Mouse (Mus musculus) embryonic facial prominence, embryonic 15.5 days (tissue): ENCODE data around the gene Vac14. TPM values are rescaled to one million over a fixed set of nuclear protein-coding genes. Genes with fewer than 3 reads are reported as not detected.

Experiments used
- ATAC-seq: fragments of 200-750 bp; cut with Nextera tagmentation; 2 replicates; pipeline ENCODE4 v1.8.0; 2017; ENCODE audit warnings: low read depth, moderate TSS enrichment; ENCODE audit not compliant: insufficient number of reproducible peaks, low FRiP score, low TSS enrichment
- H3K27ac ChIP-seq: fragments of 300-500 bp; sonication (generic); replicated peaks from 2 replicates; pipeline ENCODE4 v1.5.1; 2015; ENCODE audit warnings: mild to moderate bottlenecking, inconsistent platforms
- H3K27me3 ChIP-seq: fragments of 300-500 bp; sonication (generic); 2 replicates; pipeline ENCODE4 v1.6.1; 2015; ENCODE audit warnings: inconsistent platforms
- H3K36me3 ChIP-seq: fragments of 300-500 bp; sonication (generic); 2 replicates; pipeline ENCODE4 v1.6.1; 2015; ENCODE audit warnings: mild to moderate bottlenecking, inconsistent platforms
- H3K4me1 ChIP-seq: fragments of 300-500 bp; sonication (generic); 2 replicates; pipeline ENCODE4 v1.6.1; 2015; ENCODE audit warnings: inconsistent platforms
- H3K4me2 ChIP-seq: fragments of 300-500 bp; sonication (generic); replicated peaks from 2 replicates; pipeline ENCODE4 v1.6.1; 2015; ENCODE audit warnings: mild to moderate bottlenecking, inconsistent platforms
- H3K4me3 ChIP-seq: fragments of 300-500 bp; sonication (generic); replicated peaks from 2 replicates; pipeline ENCODE4 v1.5.1; 2015; ENCODE audit warnings: mild to moderate bottlenecking, inconsistent platforms
- H3K9ac ChIP-seq: fragments of 300-500 bp; sonication (generic); 2 replicates; pipeline ENCODE4 v1.6.1; 2015; ENCODE audit warnings: inconsistent platforms
- H3K9me3 ChIP-seq: fragments of 300-500 bp; sonication (generic); replicated peaks from 2 replicates; pipeline ENCODE4 v1.6.1; 2016; ENCODE audit warnings: inconsistent platforms
- WGBS: fragments of 180-500 bp; shearing (Covaris S2); methylation state at CpG from one replicate; pipeline ENCODE4 v1.1.7; 2015; 5-methylcytosine and 5-hydroxymethylcytosine counted together
- polyA plus RNA-seq: library from polyadenylated mRNA; unstranded; fragments of >200 nt; fragmentation: Nextera tagmentation; extraction: Ambion mirVana; gene quantifications from 2 replicates; pipeline ENCODE4 v1.2.1, GENCODE M21; 2015

Vac14 gene
- polyA plus RNA-seq, 1 experiment from 2014 or later, result 18.6 TPM

DNA sequence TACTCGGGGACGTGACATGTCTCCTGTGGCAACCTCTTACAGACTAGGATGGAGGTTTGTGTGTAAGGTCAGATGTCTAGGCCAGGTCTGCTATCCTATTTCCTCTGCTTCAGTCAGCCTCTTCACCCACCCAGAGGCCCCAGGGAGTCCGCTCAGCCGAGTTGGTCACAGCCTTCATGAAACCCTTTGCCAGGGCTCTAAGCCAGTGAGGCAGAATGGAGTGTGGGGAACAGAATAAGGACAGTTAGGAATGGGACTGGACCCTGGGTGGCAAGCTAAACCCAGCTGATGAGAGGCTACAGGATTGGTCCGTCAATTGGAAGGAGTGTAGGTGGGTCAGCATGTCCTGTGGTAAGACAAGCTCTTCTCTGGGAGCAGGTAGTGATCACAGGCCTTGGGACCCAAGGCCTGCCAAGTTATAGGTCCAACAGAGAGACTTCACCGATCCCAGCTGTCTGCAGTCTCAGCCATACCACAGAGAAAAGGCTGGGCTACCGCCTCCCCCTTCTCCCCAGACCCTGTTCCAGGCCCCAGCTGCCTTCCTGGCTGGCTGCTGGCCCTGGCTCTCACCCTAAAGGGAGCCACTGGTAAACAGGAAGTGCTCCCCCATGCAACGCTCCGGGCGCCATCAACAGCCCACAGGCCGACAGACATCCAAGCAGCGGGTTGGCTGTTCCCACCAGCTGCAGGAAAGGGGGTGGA, 100.7 kb downstream of the Vac14 start:
- H3K4me1 ChIP-seq, result peaks cover 88% of the 10 kb centered on the region

DNA sequence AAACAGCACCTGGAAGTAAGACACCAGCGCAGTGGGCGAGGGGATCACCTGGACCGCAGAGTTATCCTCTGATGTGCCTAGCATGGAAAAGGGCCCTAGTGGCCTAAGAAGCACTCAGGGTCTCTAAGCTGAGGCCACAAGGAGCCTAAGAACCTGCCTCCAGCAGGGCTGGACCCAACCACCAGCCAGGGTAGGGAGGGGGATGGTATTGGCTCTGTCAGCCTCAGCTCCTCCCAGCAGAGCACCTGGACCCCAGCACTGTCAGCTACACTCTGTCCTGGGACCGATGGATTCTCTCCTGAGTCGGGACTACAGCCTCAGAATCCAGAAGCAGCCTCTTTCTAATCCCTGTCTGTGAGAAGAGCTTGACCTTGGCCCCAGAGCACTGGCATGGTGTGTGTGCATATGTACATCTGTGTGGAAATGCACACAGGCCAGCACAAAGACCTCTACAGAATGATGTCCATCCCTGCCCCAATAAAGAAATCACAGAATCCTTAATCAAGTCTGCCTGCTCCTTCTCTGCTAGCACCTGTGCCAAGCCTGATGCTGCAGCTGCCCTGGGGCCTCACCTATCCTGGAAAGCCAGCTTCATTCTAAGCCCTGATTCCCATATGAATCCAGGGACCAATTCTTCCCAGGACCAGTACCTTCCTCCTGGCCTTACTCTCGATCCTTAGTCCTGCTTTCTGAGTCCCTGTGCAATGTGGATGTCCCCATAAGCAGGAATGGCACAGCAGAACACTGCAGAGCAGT, 101.7 kb downstream of the Vac14 start:
- H3K27me3 ChIP-seq, result no peaks in the 10 kb centered on the region
- H3K4me1 ChIP-seq, result peaks cover 89% of the 10 kb centered on the region
- WGBS, result 54% methylated on average over 6 of the region's 6 CpGs
- peak overlapping the region; percentile 95 for H3K27ac ChIP-seq
- no peak overlapping the region for H3K4me3 ChIP-seq
- ATAC-seq, result no peak
- 0 out of 2 replicates have a peak, but pooled peaks cover 3% of the 10 kb centered on the region for H3K36me3 ChIP-seq
- no peaks in the 10 kb centered on the region for H3K9me3 ChIP-seq
- no peak overlapping the region for H3K4me2 ChIP-seq
- no peak overlapping the region for H3K9ac ChIP-seq

More for the DNA sequence above, 100.7 kb downstream of the Vac14 start:
- Histone ChIP-seq H3K9ac (no peak overlapping the region), H3K27me3 (no peaks in the 10 kb centered on the region), H3K4me2 (no peak overlapping the region), H3K27ac (peak overlapping the region; percentile 95), H3K36me3 (no peaks in the 10 kb centered on the region), H3K9me3 (no peaks in the 10 kb centered on the region), H3K4me3 (no peak overlapping the region)
- 37% methylated on average over 12 of the region's 12 CpGs for WGBS
- ATAC-seq, result no peak

DNA sequence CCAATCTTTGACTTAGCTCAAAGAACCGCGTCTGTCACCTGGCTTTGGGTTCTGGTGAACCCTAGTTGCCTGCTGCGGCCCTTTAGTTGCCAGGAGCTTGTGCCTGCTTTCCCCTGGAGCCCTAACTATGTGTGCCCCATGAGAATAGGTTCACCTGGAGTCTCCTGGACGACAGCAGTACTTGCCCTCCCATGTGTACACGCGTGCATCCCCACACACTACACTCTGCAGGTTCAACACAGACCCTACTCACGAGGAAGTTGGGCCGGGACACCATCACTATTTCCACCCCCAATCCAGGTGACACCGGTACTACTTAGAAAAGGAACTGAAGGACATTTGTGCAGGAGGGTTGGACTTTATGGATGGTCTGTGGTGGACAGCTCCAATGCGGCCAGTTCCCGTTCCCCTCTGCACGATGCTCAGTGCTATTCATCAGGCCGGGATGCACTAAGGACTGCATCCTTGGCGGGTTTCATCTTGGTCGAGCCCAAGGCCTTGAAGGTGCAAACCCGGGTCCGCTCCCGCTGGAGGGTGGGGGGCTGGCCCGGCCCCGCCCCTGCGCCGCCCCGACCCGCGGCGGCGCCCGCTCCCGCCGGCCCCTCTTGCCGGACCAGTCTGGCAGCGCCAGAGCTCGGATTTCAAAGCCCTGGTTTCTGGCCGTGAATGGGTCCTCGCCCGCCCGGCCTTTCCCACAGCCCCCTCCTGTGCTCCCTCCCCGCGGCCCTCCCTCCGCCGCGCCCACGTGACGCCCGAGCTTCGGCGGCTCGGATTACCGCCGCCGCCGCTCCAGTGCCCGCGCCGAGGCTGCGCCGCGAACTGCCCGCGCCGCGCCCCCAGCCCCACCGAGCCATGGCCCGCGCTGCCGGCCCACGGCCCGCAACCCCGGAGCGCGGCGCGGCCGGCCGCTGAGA, 102.6 kb downstream of the Vac14 start, which contains the start of gene Mtss1l:
Gene Mtss1l (plus strand): TSS at position 792 of the 914 bp plus-strand sequence.
- H3K4me3 ChIP-seq, result peak within 1 kb of the TSS; percentile 75
- 0 out of 2 replicates have a peak, but pooled peaks cover 3% of the 10 kb centered on the region for H3K36me3 ChIP-seq
- H3K4me1 ChIP-seq, result peaks cover 89% of the 10 kb centered on the region
- H3K27me3 ChIP-seq, result no peaks in the 10 kb centered on the region
- H3K4me2 ChIP-seq, result peak within 1 kb of the TSS; percentile 83
- peak; percentile 85 for ATAC-seq
- 4% methylated on average over 70 of the region's 75 CpGs for WGBS
- H3K27ac ChIP-seq, result peak within 1 kb of the TSS; percentile 95
- H3K9me3 ChIP-seq, result no peaks in the 10 kb centered on the region
- H3K9ac ChIP-seq, result peak within 1 kb of the TSS; percentile 90

DNA sequence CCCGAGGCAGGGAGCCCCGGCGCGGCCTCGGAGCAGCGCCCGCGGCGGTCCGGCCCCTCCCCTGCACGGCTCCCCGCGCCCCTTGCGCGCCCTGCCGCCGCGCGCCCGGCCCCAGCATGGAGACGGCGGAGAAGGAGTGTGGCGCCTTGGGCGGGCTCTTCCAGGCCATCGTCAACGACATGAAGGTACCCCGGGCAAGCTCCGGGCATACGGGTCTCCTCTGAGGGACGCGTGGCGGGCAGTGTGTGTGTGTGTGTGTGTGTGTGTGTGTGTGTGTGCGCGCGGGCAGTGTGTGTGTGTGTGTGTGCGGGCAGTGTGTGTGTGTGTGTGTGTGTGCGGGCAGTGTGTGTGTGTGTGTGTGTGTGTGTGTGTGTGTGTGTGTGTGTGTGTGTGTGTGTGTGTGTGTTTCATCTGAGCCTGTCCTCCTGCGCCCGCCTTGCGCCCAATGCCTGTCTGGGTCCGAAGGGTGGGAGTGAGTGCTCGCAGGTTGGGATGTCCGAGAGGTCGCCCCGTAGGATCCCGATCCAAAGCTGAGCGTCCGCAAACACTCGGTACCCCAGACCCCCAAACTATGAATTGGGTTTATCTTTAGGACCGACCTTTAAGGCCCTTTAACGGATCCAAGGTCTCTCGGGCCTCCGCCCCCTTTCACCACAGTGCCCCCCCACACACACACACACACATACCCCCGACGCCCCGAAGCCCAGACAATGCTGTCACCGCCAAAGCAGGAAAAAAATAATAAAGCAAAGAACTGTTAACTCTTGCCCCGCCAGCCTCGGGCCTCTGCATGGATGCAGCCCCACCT, 103.4 kb downstream of the Vac14 start:
- peak overlapping the region; percentile 90 for H3K9ac ChIP-seq
- H3K27ac ChIP-seq, result peak overlapping the region; percentile 95
- H3K4me1 ChIP-seq, result peaks cover 83% of the 10 kb centered on the region
- no peaks in the 10 kb centered on the region for H3K9me3 ChIP-seq
- WGBS, result 1% methylated on average over 40 of the region's 59 CpGs
- H3K4me2 ChIP-seq, result peak overlapping the region; percentile 83
- H3K36me3 ChIP-seq, result peaks cover 8% of the 10 kb centered on the region
- H3K27me3 ChIP-seq, result no peaks in the 10 kb centered on the region
- ATAC-seq, result peak; percentile 58
- H3K4me3 ChIP-seq, result peak overlapping the region; percentile 75

DNA sequence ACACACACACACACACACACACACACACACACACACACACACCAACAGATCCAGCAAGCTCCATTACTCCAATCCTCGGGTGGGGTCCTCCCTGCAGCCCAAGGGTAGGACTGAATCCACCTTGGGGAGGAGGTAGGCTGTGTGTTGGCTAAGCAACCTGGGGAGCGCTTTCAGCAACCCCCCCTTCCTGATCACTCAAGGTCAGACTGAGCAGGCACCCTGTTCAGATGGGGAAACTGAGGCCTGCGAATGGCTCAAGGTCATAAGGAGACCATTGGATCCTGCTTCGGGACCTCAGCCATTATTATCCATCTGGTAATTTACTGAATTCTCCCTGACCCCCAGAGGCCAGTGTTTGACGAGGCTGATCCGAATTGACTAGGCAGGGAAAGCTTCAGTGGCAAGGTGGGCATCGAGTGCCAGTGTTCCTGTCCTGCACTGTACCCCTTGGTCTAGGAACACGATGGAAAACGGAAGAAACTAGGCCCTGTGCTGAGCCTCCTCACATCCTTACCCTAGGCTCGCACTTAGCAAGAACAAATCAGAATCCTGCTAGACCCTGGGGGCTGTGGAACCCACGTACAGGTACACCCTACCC, 104.1 kb downstream of the Vac14 start:
- Histone ChIP-seq H3K4me2 (peak overlapping the region; percentile 83), H3K9ac (peak overlapping the region; percentile 90), H3K4me3 (peak overlapping the region; percentile 75), H3K36me3 (peaks cover 15% of the 10 kb centered on the region), H3K27me3 (no peaks in the 10 kb centered on the region), H3K4me1 (peaks cover 83% of the 10 kb centered on the region), H3K9me3 (no peaks in the 10 kb centered on the region), H3K27ac (peak overlapping the region; percentile 95)
- WGBS, result 31% methylated on average over 11 of the region's 11 CpGs
- no peak for ATAC-seq

DNA sequence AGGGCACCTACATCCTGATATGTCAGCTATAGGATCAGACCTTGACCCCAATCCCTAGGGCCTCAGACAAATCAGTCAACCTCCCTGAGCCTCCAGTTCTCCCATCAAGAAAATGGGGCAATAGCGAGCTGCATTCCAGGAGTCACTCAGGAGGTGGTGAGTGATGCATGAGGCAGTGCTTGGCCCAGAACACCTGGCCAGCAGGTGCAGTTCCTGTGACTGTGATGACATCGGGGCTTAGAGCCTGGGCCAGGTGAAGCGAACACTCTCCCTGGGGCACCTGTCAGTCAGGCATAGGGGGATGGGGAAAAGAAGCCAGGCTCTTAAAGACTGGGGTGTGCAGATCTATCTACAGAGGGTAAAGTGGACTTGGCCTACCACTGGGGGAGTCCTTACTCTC, 106.1 kb downstream of the Vac14 start:
- H3K4me2 ChIP-seq, result 0 out of 2 replicates have a peak overlapping the region, but pooled peaks have one; percentile 12
- H3K9ac ChIP-seq, result no peak overlapping the region
- peaks cover 66% of the 10 kb centered on the region for H3K4me1 ChIP-seq
- no peak for ATAC-seq
- H3K4me3 ChIP-seq, result no peak overlapping the region
- peak overlapping the region; percentile 77 for H3K27ac ChIP-seq
- no peaks in the 10 kb centered on the region for H3K9me3 ChIP-seq
- whole genome bisulfite sequencing, result 43% methylated on average over 3 of the region's 3 CpGs
- peaks cover 35% of the 10 kb centered on the region for H3K36me3 ChIP-seq
- H3K27me3 ChIP-seq, result no peaks in the 10 kb centered on the region

DNA sequence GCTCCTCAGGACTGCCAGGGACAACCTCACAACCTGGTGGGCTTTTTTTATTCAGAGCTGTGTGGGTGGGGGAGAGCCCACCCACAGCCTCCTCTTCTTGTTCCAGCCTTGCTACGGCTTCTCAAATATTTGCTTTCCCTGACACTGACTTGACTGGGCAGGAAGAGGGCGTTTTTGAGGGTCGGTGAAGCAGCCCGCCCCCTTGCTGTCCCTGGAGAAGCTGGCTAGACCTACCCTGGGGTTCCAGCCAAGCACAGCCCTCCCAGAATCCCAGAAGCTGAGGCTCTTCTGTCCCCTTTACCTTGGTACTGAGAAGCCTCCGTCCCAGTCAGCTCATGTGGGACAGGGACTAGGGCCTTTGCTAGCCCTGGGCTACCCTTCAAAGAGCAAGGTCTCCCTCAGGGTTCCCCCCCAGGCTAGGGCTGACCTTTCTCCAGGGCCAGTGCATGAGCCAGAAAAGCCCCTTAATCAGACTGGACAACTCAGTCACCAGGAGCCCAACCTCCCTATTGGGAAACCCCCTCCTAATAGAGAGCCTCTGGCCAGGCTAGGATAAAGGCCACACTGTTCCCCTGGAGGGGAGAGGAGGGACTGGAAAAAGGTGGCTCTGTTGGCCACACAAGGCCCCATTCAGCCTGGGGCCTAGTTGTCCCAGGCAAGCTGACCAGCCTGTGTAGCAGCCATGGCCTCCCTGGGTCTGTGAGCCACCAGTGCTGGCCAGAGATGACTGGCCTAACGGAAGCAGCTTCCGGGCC, 106.9 kb downstream of the Vac14 start:
- Histone ChIP-seq H3K27ac (peak overlapping the region; percentile 77), H3K4me1 (peaks cover 58% of the 10 kb centered on the region), H3K9ac (no peak overlapping the region), H3K4me2 (peak overlapping the region; percentile 12; the same call in 1 of the 2 replicates), H3K9me3 (no peaks in the 10 kb centered on the region), H3K27me3 (no peaks in the 10 kb centered on the region), H3K4me3 (no peak overlapping the region), H3K36me3 (peaks cover 43% of the 10 kb centered on the region)
- no peak for ATAC-seq
- 36% methylated on average over 7 of the region's 7 CpGs for WGBS

DNA sequence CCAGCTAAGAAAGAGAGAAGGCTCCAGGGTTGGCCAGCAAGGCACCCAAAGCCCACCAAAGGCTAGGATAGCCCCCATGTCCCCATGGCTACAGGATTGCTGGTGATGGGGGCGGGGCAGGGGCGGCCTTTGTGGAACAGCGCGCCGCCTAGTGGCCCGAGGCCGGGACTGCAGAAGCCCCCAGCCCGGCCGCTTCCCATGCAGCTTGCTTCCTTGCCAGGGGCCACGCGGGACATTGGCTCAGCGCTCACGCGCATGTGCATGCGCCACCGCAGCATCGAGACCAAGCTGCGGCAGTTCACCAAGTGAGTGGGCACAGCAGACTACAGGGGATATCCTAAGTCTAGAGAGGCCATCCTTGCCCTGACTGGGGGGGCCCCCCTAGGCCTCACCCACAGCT, 108.5 kb downstream of the Vac14 start:
- no peak overlapping the region for H3K27ac ChIP-seq
- H3K4me2 ChIP-seq, result no peak overlapping the region
- H3K27me3 ChIP-seq, result no peaks in the 10 kb centered on the region
- no peak overlapping the region for H3K9ac ChIP-seq
- 9% methylated on average over 18 of the region's 18 CpGs for WGBS
- peaks cover 49% of the 10 kb centered on the region for H3K4me1 ChIP-seq
- no peak overlapping the region for H3K4me3 ChIP-seq
- H3K9me3 ChIP-seq, result no peaks in the 10 kb centered on the region
- H3K36me3 ChIP-seq, result peaks cover 59% of the 10 kb centered on the region
- ATAC-seq, result no peak

DNA sequence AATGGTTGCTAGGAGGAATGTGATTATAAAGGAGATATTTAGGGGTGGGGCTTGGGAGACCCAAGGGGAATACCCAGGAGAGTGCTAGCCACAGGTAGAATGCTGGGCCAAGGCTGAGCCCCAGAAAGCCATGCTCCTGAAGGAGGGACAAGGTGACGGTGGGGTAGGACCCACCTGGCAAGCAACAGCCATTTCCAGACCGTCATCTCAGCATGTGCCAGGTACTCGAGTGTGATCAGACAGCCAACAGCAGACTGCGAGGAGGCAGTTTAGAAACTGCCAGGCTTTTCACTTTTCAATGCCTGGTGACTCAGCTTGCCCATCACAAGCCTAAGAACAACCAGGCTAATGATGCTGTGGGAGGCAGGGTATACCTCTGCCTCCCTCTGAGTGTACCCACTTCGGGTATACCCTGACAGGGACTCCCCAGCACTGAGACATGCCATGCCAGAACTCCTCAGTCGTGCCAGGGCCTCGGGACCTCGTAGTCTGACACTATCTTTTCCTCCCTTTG, 113.0 kb downstream of the Vac14 start:
- Histone ChIP-seq H3K27ac (no peak overlapping the region), H3K4me3 (no peak overlapping the region), H3K27me3 (no peaks in the 10 kb centered on the region), H3K9me3 (no peaks in the 10 kb centered on the region), H3K36me3 (peaks cover 90% of the 10 kb centered on the region), H3K9ac (no peak overlapping the region), H3K4me2 (no peak overlapping the region), H3K4me1 (peaks cover 10% of the 10 kb centered on the region)
- ATAC-seq, result no peak
- WGBS, result 93% methylated on average over 8 of the region's 8 CpGs
